Mouse (Mus musculus) liver, embryonic 14.5 days (tissue): ENCODE measurements around the gene Ngfr. TPM values are rescaled to one million over a fixed set of nuclear protein-coding genes. Genes with fewer than 3 reads are reported as not detected.

Experiments used
- ATAC-seq: fragments of 200-750 bp; cut with Nextera tagmentation; 2 replicates; pipeline ENCODE4 v1.8.0; 2017; ENCODE audit warnings: moderate number of reproducible peaks, mild to moderate bottlenecking, moderate library complexity; ENCODE audit not compliant: insufficient read depth
- DNase-seq, 3 experiments: peaks; one replicate each; pipeline ENCODE4 v3.0.0-alpha.2; 2012 to 2013; ENCODE audit warnings: low read depth in 3 of 3, low spot score in 3 of 3
- H3K27ac ChIP-seq: fragments of 300-500 bp; sonication (generic); 2 replicates; pipeline ENCODE4 v1.5.1; 2014; ENCODE audit warnings: moderate library complexity, mild to moderate bottlenecking, control low read depth, inconsistent platforms
- H3K27me3 ChIP-seq: fragments of 300-500 bp; sonication (generic); 2 replicates; pipeline ENCODE4 v1.6.1; 2014; ENCODE audit warnings: mild to moderate bottlenecking, low read length, moderate library complexity; ENCODE audit not compliant: control insufficient read depth, insufficient read depth
- H3K36me3 ChIP-seq: fragments of 300-500 bp; sonication (generic); replicated peaks from 2 replicates; pipeline ENCODE4 v1.6.1; 2014; ENCODE audit warnings: low read depth; ENCODE audit not compliant: control insufficient read depth, insufficient read depth
- H3K4me1 ChIP-seq, 2 experiments: fragments of 200-500 bp in 1 of 2; fragments of 300-500 bp in 1 of 2; sonication (generic) in 1 of 2; replicated peaks; 2 replicates each; pipeline ENCODE4 v1.6.1; 2012 to 2014; ENCODE audit warnings: antibody characterized with exemption in 1 of 2, inconsistent platforms in 1 of 2, low read length in 1 of 2; ENCODE audit not compliant: control insufficient read depth in 2 of 2, insufficient read depth in 2 of 2
- H3K4me2 ChIP-seq: fragments of 300-500 bp; sonication (generic); 2 replicates; pipeline ENCODE4 v1.6.1; 2014; ENCODE audit warnings: low read depth, mild to moderate bottlenecking, control low read depth, moderate library complexity
- H3K4me3 ChIP-seq, 2 experiments: fragments of 200-500 bp in 1 of 2; fragments of 300-500 bp in 1 of 2; sonication (generic) in 1 of 2; 2 replicates each; pipeline ENCODE4 v1.5.1; 2012 to 2014; ENCODE audit warnings: low read depth in 2 of 2, low read length in 2 of 2, mild to moderate bottlenecking in 2 of 2, control low read depth in 1 of 2, inconsistent platforms in 1 of 2, moderate library complexity in 1 of 2; ENCODE audit not compliant: insufficient read depth in 1 of 2
- H3K9ac ChIP-seq: fragments of 300-500 bp; sonication (generic); replicated peaks from 2 replicates; pipeline ENCODE4 v1.6.1; 2014; ENCODE audit warnings: mild to moderate bottlenecking, control low read depth, moderate library complexity
- H3K9me3 ChIP-seq: fragments of 300-500 bp; sonication (generic); 2 replicates; pipeline ENCODE4 v1.6.1; 2016; ENCODE audit warnings: low read length, mixed read lengths; ENCODE audit not compliant: control insufficient read depth
- CTCF ChIP-seq: IDR thresholded peaks from 2 replicates; pipeline ENCODE4 v1.5.1; 2016; ENCODE audit warnings: antibody characterized with exemption, low read depth, control low read depth
- EP300 ChIP-seq: IDR thresholded peaks from 2 replicates; pipeline ENCODE4 v1.6.1; 2016; ENCODE audit warnings: antibody characterized with exemption, low read depth
- WGBS: fragments of 180-500 bp; shearing (Covaris S2); extraction: QIAGEN DNeasy Blood & Tissue Kit; methylation state at CpG from one replicate; pipeline ENCODE4 v1.1.7; 2014; ENCODE audit not compliant: insufficient replicate concordance; 5-methylcytosine and 5-hydroxymethylcytosine counted together
- polyA plus RNA-seq, 2 experiments: library from polyadenylated mRNA; depleted of rRNA in 1 of 2; stranded (reverse) in 1 of 2; unstranded in 1 of 2; fragments of >200 nt; fragmentation: Nextera tagmentation in 1 of 2; extraction: Ambion mirVana in 1 of 2; gene quantifications; 2 replicates each; pipeline versions ENCODE4 v1.2.1 to v1.2.3; 2012 to 2014

Gene Ngfr
- polyA plus RNA-seq, 2 experiments: 1.2 to 2.1 TPM

DNA sequence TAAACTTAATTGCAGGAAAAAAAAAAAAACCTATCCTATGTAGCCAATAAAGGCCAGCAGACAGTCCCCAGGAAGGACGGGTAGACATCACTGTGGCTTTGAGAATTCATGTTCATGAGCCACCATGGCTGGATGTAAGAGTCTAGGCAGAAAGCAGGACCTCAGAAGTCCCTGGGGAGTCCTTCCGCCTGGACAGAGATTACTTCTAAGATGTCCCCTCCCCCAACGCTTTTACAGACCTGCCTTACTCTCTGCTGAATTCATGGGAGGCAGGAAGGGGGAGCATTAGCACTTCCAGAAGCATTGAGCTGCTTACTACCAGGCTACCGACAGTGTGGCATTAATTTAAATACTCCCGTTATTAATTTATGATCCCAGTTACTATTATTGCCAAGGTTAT, 1.7 kb upstream of the Ngfr start:
- DNase-seq (no peak), ATAC-seq (no peak)
- Histone ChIP-seq H3K36me3 (no peaks in the 10 kb centered on the region), H3K4me2 (no peak overlapping the region), H3K27me3 (peaks cover 53% of the 10 kb centered on the region), H3K9me3 (no peaks in the 10 kb centered on the region), H3K9ac (no peak overlapping the region), H3K4me1 (no peaks in the 10 kb centered on the region), H3K27ac (no peak overlapping the region), H3K4me3 (no peak overlapping the region)
- no peak for TF ChIP-seq EP300
- no peak for TF ChIP-seq CTCF
- 22% methylated on average over 5 of the region's 5 CpGs for WGBS

DNA sequence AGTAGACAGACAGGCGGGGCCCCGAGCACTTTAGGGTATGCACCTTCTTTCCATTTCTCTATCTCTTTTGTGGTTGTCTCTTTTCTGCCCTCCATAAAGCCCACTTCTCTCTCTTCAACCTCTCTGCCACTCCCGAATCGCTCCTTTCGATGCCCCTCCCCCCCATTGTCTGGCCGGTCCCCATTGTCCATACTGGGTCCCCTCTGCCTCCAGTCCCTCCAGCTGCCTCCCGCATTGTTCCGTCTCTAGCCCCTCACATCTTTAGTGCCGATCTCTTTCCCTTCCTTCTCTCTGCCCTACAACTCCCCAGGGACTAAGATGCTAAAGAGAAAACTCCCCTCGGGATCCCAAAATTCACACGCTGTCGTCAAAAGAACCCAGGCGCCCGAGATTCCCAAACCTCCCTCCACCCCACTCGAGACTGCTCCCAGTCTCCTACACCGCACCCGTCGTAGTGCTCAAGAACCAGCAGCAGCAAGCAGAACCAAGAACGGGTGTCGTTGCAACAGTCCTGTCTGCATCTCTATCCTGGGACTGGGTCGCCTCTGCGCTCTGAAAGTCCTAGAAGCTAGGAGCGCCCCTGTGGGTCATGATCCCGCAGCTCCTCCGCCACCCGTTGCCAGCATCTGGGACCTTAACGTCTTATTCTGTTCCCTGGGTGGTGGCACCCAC, 648 bp downstream of the Ngfr start:
- no peaks in the 10 kb centered on the region for H3K9me3 ChIP-seq
- no peak overlapping the region for H3K27ac ChIP-seq
- H3K4me2 ChIP-seq: 0 out of 2 replicates have a peak overlapping the region, but pooled peaks have one; percentile 22
- ATAC-seq (no peak), DNase-seq (no peak)
- no peaks in the 10 kb centered on the region for H3K4me1 ChIP-seq
- 2% methylated on average over 27 of the region's 27 CpGs for WGBS
- peak overlapping the region; percentile 16 to 20; a peak in 3 of 4 replicates for H3K4me3 ChIP-seq
- H3K27me3 ChIP-seq: peaks cover 69% of the 10 kb centered on the region
- H3K36me3 ChIP-seq: no peaks in the 10 kb centered on the region
- TF ChIP-seq CTCF (no peak), EP300 (no peak)
- H3K9ac ChIP-seq: no peak overlapping the region

- no peaks in the 10 kb centered on the region for H3K36me3 ChIP-seq
- no peak overlapping the region for H3K27ac ChIP-seq
- no peaks in the 10 kb centered on the region for H3K4me1 ChIP-seq
- no peak overlapping the region for H3K4me2 ChIP-seq
- H3K9me3 ChIP-seq: no peaks in the 10 kb centered on the region
- ATAC-seq: no peak
- WGBS: under 1% methylated on average over 25 of the region's 25 CpGs
- DNase-seq: peak; percentile 9 to 16 (median 13)
- H3K9ac ChIP-seq: no peak overlapping the region
- TF ChIP-seq EP300 (no peak), CTCF (peak; percentile 77)
- H3K4me3 ChIP-seq: peak overlapping the region in 1 of 2 experiments; percentile 25; a peak in 1 of 4 replicates
- peaks cover 72% of the 10 kb centered on the region for H3K27me3 ChIP-seq
These were observed 1.4 kb downstream of the Ngfr start for GRCm38 (mm10) chr11:95586184-95586583.

- no peak for DNase-seq
- peak overlapping the region in 1 of 2 experiments; percentile 25; a peak in 1 of 4 replicates for H3K4me3 ChIP-seq
- WGBS: 1% methylated on average over 15 of the region's 15 CpGs
- peaks cover 77% of the 10 kb centered on the region for H3K27me3 ChIP-seq
- H3K9ac ChIP-seq: no peak overlapping the region
- no peaks in the 10 kb centered on the region for H3K36me3 ChIP-seq
- TF ChIP-seq CTCF: no peak
- H3K4me2 ChIP-seq: no peak overlapping the region
- H3K4me1 ChIP-seq: no peaks in the 10 kb centered on the region
- H3K9me3 ChIP-seq: no peaks in the 10 kb centered on the region
- ATAC-seq: no peak
- H3K27ac ChIP-seq: no peak overlapping the region
These were observed 1.9 kb downstream of the Ngfr start for GRCm38 (mm10) chr11:95585684-95586083.

GRCm38 (mm10) chr11:95585281-95585680, 2.3 kb downstream of the Ngfr start:
- Histone ChIP-seq H3K9ac (no peak overlapping the region), H3K9me3 (no peaks in the 10 kb centered on the region), H3K4me1 (no peaks in the 10 kb centered on the region), H3K4me2 (no peak overlapping the region), H3K36me3 (no peaks in the 10 kb centered on the region), H3K4me3 (no peak overlapping the region), H3K27me3 (peaks cover 77% of the 10 kb centered on the region), H3K27ac (no peak overlapping the region)
- ATAC-seq (no peak), DNase-seq (no peak)
- TF ChIP-seq CTCF (no peak), EP300 (no peak)
- WGBS: 1% methylated on average over 24 of the region's 24 CpGs
